ENCODE assay signal across 19 mouse cellular contexts in genomic region chr4:59543006-59543405, GRCm38 (mm10). TPM values are rescaled to one million over a fixed set of nuclear protein-coding genes. Genes with fewer than 3 reads are reported as not detected.
DNase-seq lines count a peak whose midpoint lies in the region; ATAC-seq and TF ChIP-seq lines count a peak whose summit lies in the region.
"Had no signal": no experiment of that assay in that cellular context is flagged by ENCODE, and none has a peak within 500 bp of the region (broad histone marks: within the 10 kb centered on the region; RNA-seq: fewer than 3 reads in every experiment).

No protein-coding gene starts in this region.

- peak; percentile 48 for TF ChIP-seq RAD21 in MEL (IDR thresholded peaks at IDR 0.05; ENCODE audit: low read depth, low read length)

- no peak overlapping the region for H3K9ac ChIP-seq in midbrain, postnatal 0 days (replicated peaks; ENCODE audit: low read length, poor library complexity, severe bottlenecking)
- H3K9ac ChIP-seq in midbrain, embryonic 13.5 days (replicated peaks) = no peak overlapping the region
- H3K9ac ChIP-seq in MEL (ENCODE audit: control insufficient read depth, low read depth, low read length, poor library complexity, severe bottlenecking) = no peak overlapping the region
- H3K9ac ChIP-seq: forebrain, postnatal 0 days; heart, embryonic 13.5 days; hindbrain, embryonic 15.5 days had no signal

- H3K79me2 ChIP-seq in MEL (ENCODE audit: control insufficient read depth, insufficient read depth, low read length, poor library complexity) = peaks cover 73% of the 10 kb centered on the region

- TF ChIP-seq EP300 in MEL (IDR thresholded peaks at IDR 0.05; ENCODE audit: low read depth in 1 of 2, low read length in 2 of 2) = no peak

- H3K4me2 ChIP-seq in midbrain, postnatal 0 days (ENCODE audit: low read depth, low read length, poor library complexity, severe bottlenecking) = no peak overlapping the region
- no peak overlapping the region for H3K4me2 ChIP-seq in midbrain, embryonic 13.5 days (replicated peaks)
- H3K4me2 ChIP-seq: heart, embryonic 13.5 days; hindbrain, embryonic 15.5 days had no signal

- H3K4me3 ChIP-seq in layer of hippocampus, adult 2 months = no peak overlapping the region
- H3K4me3 ChIP-seq in midbrain, postnatal 0 days (ENCODE audit: low read depth, low read length) = no peak overlapping the region
- no peak overlapping the region for H3K4me3 ChIP-seq in midbrain, embryonic 13.5 days (replicated peaks)
- H3K4me3 ChIP-seq in MEL (ENCODE audit: control insufficient read depth in 1 of 2, insufficient read depth in 1 of 2, low read depth in 2 of 2, low read length in 2 of 2) = no peak overlapping the region
- H3K4me3 ChIP-seq: forebrain, embryonic 10.5 days; heart, embryonic 13.5 days; hindbrain, embryonic 15.5 days; limb, embryonic 10.5 days had no signal

- TF ChIP-seq POLR2A in MEL (IDR thresholded peaks at IDR 0.05; ENCODE audit: control insufficient read depth in 1 of 2, insufficient read depth in 1 of 2, low read depth in 1 of 2, low read length in 2 of 2, poor library complexity in 1 of 2) = no peak

- H3K36me3 ChIP-seq in midbrain, postnatal 0 days (ENCODE audit: insufficient read depth, low read length) = no peaks in the 10 kb centered on the region
- no peaks in the 10 kb centered on the region for H3K36me3 ChIP-seq in midbrain, embryonic 13.5 days
- H3K36me3 ChIP-seq in MEL (ENCODE audit: control insufficient read depth in 1 of 2, insufficient read depth in 2 of 2, low read length in 2 of 2) = peaks cover 3 to 33% of the 10 kb centered on the region in 2 experiments; a peak in 3 of 4 replicates
- H3K36me3 ChIP-seq: forebrain, embryonic 10.5 days; heart, embryonic 13.5 days; hindbrain, embryonic 15.5 days; limb, embryonic 10.5 days had no signal

- H3K27me3 ChIP-seq in midbrain, postnatal 0 days (ENCODE audit: insufficient read depth, low read length) = no peaks in the 10 kb centered on the region
- peaks cover 9% of the 10 kb centered on the region; the same call in 1 of the 2 replicates for H3K27me3 ChIP-seq in midbrain, embryonic 13.5 days
- no peaks in the 10 kb centered on the region for H3K27me3 ChIP-seq in MEL (ENCODE audit: control insufficient read depth in 1 of 2, insufficient read depth in 2 of 2, low read length in 2 of 2)
- H3K27me3 ChIP-seq: heart, embryonic 13.5 days; hindbrain, embryonic 15.5 days had no signal

- H3K9me3 ChIP-seq in midbrain, postnatal 0 days (ENCODE audit: low read length) = no peaks in the 10 kb centered on the region
- no peaks in the 10 kb centered on the region for H3K9me3 ChIP-seq in midbrain, embryonic 13.5 days
- no peaks in the 10 kb centered on the region for H3K9me3 ChIP-seq in MEL (replicated peaks; ENCODE audit: insufficient read depth, low read length)
- H3K9me3 ChIP-seq: forebrain, embryonic 10.5 days; heart, embryonic 13.5 days; hindbrain, embryonic 15.5 days; limb, embryonic 10.5 days had no signal

- DNase-seq in layer of hippocampus, adult 2 months (ENCODE audit: low spot score in 2 of 2) = no peak
- no peak for DNase-seq in layer of hippocampus, postnatal 10 days (ENCODE audit: low spot score in 2 of 2)
- no peak for DNase-seq in midbrain, postnatal 0 days (ENCODE audit: low spot score)
- peak; percentile 53 for DNase-seq in MEL (ENCODE audit: low read depth, low spot score)
- no peak for DNase-seq in gastrocnemius, postnatal 4 days (ENCODE audit: low spot score in 2 of 2)
- DNase-seq in cerebellum, adult 9-11 months = no peak
- DNase-seq: cerebellum, adult 18-20 months; forebrain, postnatal 0 days; gastrocnemius, postnatal 36 days; kidney, adult 11 months; kidney, postnatal 10 days; lung, postnatal 10 days; right cerebral cortex, postnatal 4 days; thymus, postnatal 25 days had no signal

- no peak overlapping the region for H3K27ac ChIP-seq in layer of hippocampus, adult 2 months
- H3K27ac ChIP-seq in midbrain, postnatal 0 days (ENCODE audit: low read depth, low read length) = no peak overlapping the region
- no peak overlapping the region for H3K27ac ChIP-seq in midbrain, embryonic 13.5 days
- H3K27ac ChIP-seq in MEL (ENCODE audit: control insufficient read depth, low read depth, low read length) = no peak overlapping the region
- H3K27ac ChIP-seq: forebrain, embryonic 10.5 days; heart, embryonic 13.5 days; hindbrain, embryonic 15.5 days; limb, embryonic 10.5 days had no signal

- TF ChIP-seq CTCF in layer of hippocampus, adult 2 months (conservative IDR thresholded peaks at IDR 0.05) = peak; percentile 53
- TF ChIP-seq CTCF in midbrain, postnatal 0 days (IDR thresholded peaks at IDR 0.05) = peak; percentile 42
- TF ChIP-seq CTCF in MEL (IDR thresholded peaks at IDR 0.05 in 2 of 3, conservative IDR thresholded peaks at IDR 0.05 in 1 of 3; ENCODE audit: control insufficient read depth in 1 of 3, insufficient read depth in 1 of 3, low read depth in 2 of 3, low read length in 3 of 3, poor library complexity in 1 of 3, severe bottlenecking in 1 of 3) = peak; percentile 23 to 43 (median 25); a peak in 2 of 6 replicates

- no peak for ATAC-seq in midbrain, postnatal 0 days (ENCODE audit: low FRiP score)
- ATAC-seq in midbrain, embryonic 13.5 days = no peak
- ATAC-seq: forebrain, postnatal 0 days had no signal

- peaks cover 6% of the 10 kb centered on the region; the same call in 1 of the 2 replicates for H3K4me1 ChIP-seq in midbrain, postnatal 0 days (ENCODE audit: insufficient read depth, low read length)
- H3K4me1 ChIP-seq in midbrain, embryonic 13.5 days (replicated peaks) = peaks cover 12% of the 10 kb centered on the region
- peaks cover 6 to 26% of the 10 kb centered on the region in 2 experiments; a peak in 3 of 4 replicates for H3K4me1 ChIP-seq in MEL (ENCODE audit: control insufficient read depth in 1 of 2, insufficient read depth in 2 of 2, low read length in 2 of 2)

TF ChIP-seq in MEL, 35 proteins besides CTCF, POLR2A, EP300 and RAD21:
- TF ChIP-seq SMC3 (IDR thresholded peaks at IDR 0.05; ENCODE audit: low read depth, low read length) (peak; percentile 51), MYC (IDR thresholded peaks at IDR 0.05; ENCODE audit: low read depth, low read length) (no peak), TBP (IDR thresholded peaks at IDR 0.05; ENCODE audit: low read depth, low read length) (no peak), USF1 (IDR thresholded peaks at IDR 0.05; ENCODE audit: low read depth, low read length) (no peak), GABPA (IDR thresholded peaks at IDR 0.05; ENCODE audit: low read depth, low read length) (no peak), TAL1 (IDR thresholded peaks at IDR 0.05; ENCODE audit: low read length) (no peak), SIN3A (IDR thresholded peaks at IDR 0.05; ENCODE audit: low read length) (no peak), MEF2A (IDR thresholded peaks at IDR 0.05; ENCODE audit: extremely low read depth, insufficient replicate concordance, low read depth, low read length, poor library complexity, severe bottlenecking) (no peak), ZKSCAN1 (IDR thresholded peaks at IDR 0.05; ENCODE audit: low read depth, low read length) (no peak), ZNF384 (IDR thresholded peaks at IDR 0.05; ENCODE audit: low read depth, low read length) (peak; percentile 35; the same call in 1 of the 2 replicates), KAT2A (conservative IDR thresholded peaks at IDR 0.05; ENCODE audit: low read depth, low read length) (no peak), E2F4 (IDR thresholded peaks at IDR 0.05; ENCODE audit: borderline replicate concordance, low read depth, low read length) (no peak), ZC3H11A (IDR thresholded peaks at IDR 0.05; ENCODE audit: low read depth, low read length) (peak; percentile 36), CHD1 (IDR thresholded peaks at IDR 0.05; ENCODE audit: low read depth, low read length) (no peak), NELFE (IDR thresholded peaks at IDR 0.05; ENCODE audit: low read depth, low read length) (no peak), MAFK (IDR thresholded peaks at IDR 0.05; ENCODE audit: borderline replicate concordance, low read depth, low read length) (no peak), MAZ (IDR thresholded peaks at IDR 0.05; ENCODE audit: low read depth, low read length) (no peak), GATA1 (IDR thresholded peaks at IDR 0.05; ENCODE audit: low read depth, low read length) (no peak), HCFC1 (IDR thresholded peaks at IDR 0.05; ENCODE audit: low read depth, low read length) (no peak), MYB (IDR thresholded peaks at IDR 0.05; ENCODE audit: low read depth, low read length) (no peak)

RNA-seq across cellular contexts. Expression of gene Ptbp3, which starts 6.2 kb away (rescaled TPM):
- total RNA-seq in layer of hippocampus, adult 2 months (2021) = 10 to 100 TPM; 35.6 to 44.3 TPM
- 10 to 100 TPM; 24.3 to 25.3 TPM for total RNA-seq in layer of hippocampus, postnatal 10 days (2021)
- total RNA-seq in midbrain, postnatal 0 days (2014; rRNA removed) = 32.0 and 35.8 TPM in 2 replicates
- 9.7 and 10.5 TPM in 2 replicates for polyA plus RNA-seq in midbrain, postnatal 0 days (2015; fragmentation: Nextera tagmentation; extraction: Ambion mirVana)
- polyA plus RNA-seq in midbrain, embryonic 13.5 days (2015; fragmentation: Nextera tagmentation; extraction: Ambion mirVana) = 18.5 and 20.3 TPM in 2 replicates
- 78.8 and 90.0 TPM in 2 replicates for total RNA-seq in MEL (2012; rRNA removed)
- polyA plus RNA-seq in MEL (2012; ENCODE audit: insufficient read depth in 1 of 2, insufficient read length in 2 of 2, low read depth in 1 of 2, low replicate concordance in 2 of 2, missing spikeins in 1 of 2) = 100 to 1,000 TPM; 121 to 315 TPM
- 10 to 100 TPM; 40.5 to 44.3 TPM for total RNA-seq in gastrocnemius, postnatal 4 days (2021)

RNA-seq across cellular contexts. Expression of gene Hsdl2, which starts 38.4 kb away (rescaled TPM):
- total RNA-seq in layer of hippocampus, adult 2 months (2021) = 10 to 100 TPM; 25.3 to 26.6 TPM
- 10 to 100 TPM; 27.9 to 29.5 TPM for total RNA-seq in layer of hippocampus, postnatal 10 days (2021)
- 27.7 and 29.7 TPM in 2 replicates for total RNA-seq in midbrain, postnatal 0 days (2014; rRNA removed)
- polyA plus RNA-seq in midbrain, postnatal 0 days (2015; fragmentation: Nextera tagmentation; extraction: Ambion mirVana) = 33.0 and 39.4 TPM in 2 replicates
- polyA plus RNA-seq in midbrain, embryonic 13.5 days (2015; fragmentation: Nextera tagmentation; extraction: Ambion mirVana) = 29.4 and 31.6 TPM in 2 replicates
- total RNA-seq in MEL (2012; rRNA removed) = 8.4 and 10.6 TPM in 2 replicates
- 10 to 100 TPM in 1 of 2 experiments, not detected in 1; 15.0 TPM for polyA plus RNA-seq in MEL (2012; ENCODE audit: insufficient read depth in 1 of 2, insufficient read length in 2 of 2, low read depth in 1 of 2, low replicate concordance in 2 of 2, missing spikeins in 1 of 2)
- total RNA-seq in gastrocnemius, postnatal 4 days (2021) = 10 to 100 TPM; 52.1 to 54.0 TPM
